Mouse (Mus musculus) cortical plate, adult 2 months (tissue): Measurements from ENCODE around the gene Cavin4.

Source experiments
- CTCF ChIP-seq: fragments of 200-500 bp; IDR thresholded peaks from 2 replicates; pipeline ENCODE4 v1.5.1; 2011; ENCODE audit warnings: mild to moderate bottlenecking, control low read depth, low read length; ENCODE audit not compliant: insufficient read depth; ENCODE audit errors: extremely low read depth
- POLR2A ChIP-seq: fragments of 200-500 bp; IDR thresholded peaks from 2 replicates; pipeline ENCODE4 v1.6.1; 2011; ENCODE audit warnings: mild to moderate bottlenecking, low read length, control low read depth; ENCODE audit not compliant: insufficient read depth; ENCODE audit errors: extremely low read depth

DNA sequence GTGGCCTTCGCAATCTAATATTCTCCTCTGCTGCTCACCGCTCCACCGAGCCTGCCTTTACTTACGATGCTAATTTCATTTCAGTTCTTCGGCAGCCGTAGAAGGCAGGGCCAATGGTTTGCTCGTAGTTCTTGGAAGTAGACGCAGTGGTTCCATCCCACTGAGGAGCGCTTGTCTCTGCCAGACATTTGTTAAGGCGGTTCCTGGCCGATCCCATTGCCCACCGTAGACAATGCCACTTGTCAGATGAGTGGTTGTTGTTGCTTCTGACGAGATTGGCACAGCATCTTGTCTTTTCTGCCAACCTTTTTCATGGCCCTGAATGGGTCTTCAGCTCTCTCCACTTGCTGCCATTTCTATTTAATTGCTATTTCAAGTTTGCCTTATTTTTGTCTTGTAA, 33.9 kb upstream of the Cavin4 start:
- TF ChIP-seq POLR2A: no peak
- no peak for TF ChIP-seq CTCF
